Mouse (Mus musculus) lung, adult 2 months (tissue): ENCODE data around the gene Arhgef2.

ENCODE experiments used
- CTCF ChIP-seq: fragments of 200-500 bp; IDR thresholded peaks from 2 replicates; pipeline ENCODE4 v1.5.1; 2011; ENCODE audit warnings: mild to moderate bottlenecking, low read length, control low read depth; ENCODE audit not compliant: insufficient read depth
- POLR2A ChIP-seq: fragments of 200-500 bp; IDR thresholded peaks from 2 replicates; pipeline ENCODE4 v1.6.1; 2011; ENCODE audit warnings: low read depth, mild to moderate bottlenecking, control low read depth, low read length, borderline replicate concordance; ENCODE audit errors: extremely low read depth

GRCm38 (mm10) chr3:88627114-88627513 lies 21.3 kb downstream of the Arhgef2 start:
- TF ChIP-seq CTCF (no peak), POLR2A (no peak)
